Mouse (Mus musculus): ENCODE results near the gene Dlgap1. TPM values are rescaled to one million over a fixed set of nuclear protein-coding genes. Genes with fewer than 3 reads are reported as not detected.
"Not testable (repeated sequence)": the region's sequence is repeated elsewhere in the genome, so short reads cannot be mapped to it uniquely, and the experiment has no call there.

Dlgap1 gene
- total RNA-seq, 2 experiments from 2014 or later, result 0.67 to 1.5 TPM

DNA sequence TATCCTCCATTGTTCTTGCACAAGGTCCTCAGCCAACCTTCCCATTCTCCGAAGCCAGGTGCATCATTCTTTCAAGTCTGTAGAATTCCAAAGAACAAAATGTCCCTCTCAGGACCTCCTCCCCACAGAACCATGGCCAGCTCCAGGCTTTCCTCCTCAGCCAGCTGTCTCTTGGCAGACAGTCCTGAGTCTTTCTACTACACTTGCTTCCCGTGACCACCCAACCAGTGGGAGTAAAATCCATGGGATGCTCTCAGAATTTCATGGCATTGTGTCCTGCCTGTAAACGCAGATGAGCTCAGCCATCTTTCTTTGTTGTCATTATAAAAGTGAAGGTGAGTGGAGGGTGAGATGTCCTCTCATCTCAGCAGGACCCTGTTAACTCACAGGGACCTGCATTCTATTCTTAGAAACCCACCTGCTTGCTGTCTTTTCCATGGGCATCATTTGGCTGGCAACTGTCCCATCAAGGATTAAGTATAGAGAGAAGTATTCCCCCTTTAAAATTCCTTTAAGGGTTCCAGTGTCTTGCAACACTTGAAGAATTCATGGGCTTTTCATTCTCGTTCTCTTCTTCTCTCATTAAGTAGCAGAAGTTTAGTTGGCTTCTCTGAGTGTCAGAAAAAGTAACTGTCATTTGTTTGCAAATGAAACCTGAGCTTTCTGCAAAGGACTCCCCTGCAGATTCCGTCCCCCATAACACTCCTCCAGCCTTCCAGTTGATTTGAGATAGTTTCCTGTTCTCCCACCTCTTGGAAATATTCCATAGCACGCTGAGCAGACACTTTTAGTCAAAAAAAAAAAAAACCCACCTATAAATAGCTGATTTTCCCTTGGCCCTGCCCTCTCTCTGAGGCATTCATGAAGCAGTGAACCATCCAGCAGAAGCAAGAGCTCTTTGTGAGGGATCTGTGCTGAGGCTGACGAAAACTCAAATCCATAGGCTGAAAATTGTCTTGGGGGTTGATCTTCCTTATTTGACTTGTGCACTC is 559.6 kb downstream of the Dlgap1 start:
- DNase-seq, result no peak

DNA sequence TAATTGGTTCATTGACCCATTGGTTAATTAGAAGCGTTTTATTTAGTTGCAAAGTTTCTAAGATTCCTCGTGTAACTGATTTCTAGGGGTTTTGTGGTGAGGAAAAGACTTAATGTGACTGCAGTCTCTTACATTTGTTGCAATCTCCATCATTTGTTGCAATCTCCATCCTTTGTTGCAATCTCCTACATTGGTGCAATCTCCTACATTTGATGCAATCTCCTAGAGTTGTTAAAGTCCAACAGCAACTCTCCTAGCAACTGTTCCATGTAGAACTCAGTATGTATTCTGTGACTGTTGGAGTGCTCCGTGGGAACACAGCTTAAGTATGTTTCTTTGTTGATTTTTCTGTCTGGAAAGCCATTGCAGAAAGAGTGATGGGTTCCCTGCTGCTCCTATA is 565.4 kb downstream of the Dlgap1 start:
- no peak for DNase-seq

DNA sequence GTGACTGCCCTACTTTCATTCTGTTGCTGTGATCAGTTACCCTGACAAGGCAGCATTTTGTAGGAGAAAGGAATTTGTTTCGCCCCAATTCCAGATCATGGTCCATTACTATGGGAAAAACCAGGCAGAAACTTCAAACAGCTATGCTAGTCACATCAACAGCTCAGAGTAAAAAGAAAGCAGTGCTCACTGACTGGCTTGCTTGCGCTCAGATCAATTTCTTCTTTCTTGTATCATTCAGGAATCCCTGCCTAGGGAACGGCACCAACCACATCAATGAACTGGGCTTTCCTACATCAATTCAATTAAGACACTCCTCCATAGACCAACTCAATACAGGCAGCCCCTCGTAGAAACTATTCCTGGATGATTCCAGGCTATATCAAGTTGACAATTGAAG is 572.9 kb downstream of the Dlgap1 start:
- DNase-seq, result no peak

DNA sequence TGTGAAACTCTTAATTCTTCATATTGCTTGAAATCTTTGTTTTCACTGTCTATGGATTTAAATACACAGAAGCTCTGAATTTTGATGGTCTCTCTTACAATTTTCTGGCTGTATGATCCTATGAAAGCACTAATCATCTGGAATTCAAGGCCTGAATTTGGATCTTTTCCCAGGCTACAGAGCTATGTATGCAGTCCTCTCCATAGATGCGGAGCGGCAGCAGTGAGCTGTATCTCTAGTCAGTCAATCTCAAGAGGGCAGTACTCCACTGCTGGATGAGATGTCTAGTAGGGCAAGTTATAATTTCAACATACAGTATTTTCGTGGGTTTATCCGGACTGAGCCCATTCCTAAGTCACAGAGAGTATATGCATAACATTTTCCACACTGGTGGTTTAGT is 581.9 kb downstream of the Dlgap1 start:
- DNase-seq, result no peak

DNA sequence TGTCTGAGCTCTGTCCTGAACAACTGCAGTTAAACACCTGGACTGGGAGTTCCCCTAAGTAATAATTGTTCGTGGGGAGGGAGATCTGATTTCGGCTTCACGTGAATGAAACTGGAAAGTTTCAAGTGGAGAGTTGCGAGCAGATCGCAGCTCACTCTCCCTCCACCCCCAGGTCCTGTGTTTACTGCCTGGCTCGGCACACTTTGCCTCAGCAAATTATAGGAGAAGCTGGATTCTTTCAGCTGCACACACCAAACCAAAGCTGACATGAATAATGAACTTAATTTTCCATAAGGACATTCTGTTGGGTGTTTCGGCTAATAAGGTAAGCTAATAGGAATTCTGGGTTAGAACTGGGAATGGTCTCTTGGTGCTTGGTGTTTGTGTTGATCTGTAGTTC is 592.7 kb downstream of the Dlgap1 start:
- DNase-seq, result no peak

DNA sequence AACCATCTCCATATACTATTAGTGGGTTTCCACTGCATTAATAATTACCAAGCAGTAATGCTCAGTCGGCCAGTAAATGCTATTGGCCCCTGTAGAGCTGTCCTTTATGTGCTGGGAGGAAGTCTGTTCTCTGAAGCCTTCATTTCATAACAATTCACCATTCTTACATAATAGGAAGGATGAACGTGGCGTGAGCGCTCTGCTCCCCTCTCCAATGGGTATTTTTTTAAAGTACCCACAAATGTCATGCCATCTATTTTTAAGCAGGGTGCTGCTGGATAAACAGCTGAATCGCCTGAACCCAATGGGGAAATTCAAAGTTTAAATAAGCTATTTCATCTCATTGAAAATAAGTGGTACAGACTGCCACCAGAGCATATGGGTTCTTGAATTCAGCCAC is 602.0 kb downstream of the Dlgap1 start:
- DNase-seq, result no peak

DNA sequence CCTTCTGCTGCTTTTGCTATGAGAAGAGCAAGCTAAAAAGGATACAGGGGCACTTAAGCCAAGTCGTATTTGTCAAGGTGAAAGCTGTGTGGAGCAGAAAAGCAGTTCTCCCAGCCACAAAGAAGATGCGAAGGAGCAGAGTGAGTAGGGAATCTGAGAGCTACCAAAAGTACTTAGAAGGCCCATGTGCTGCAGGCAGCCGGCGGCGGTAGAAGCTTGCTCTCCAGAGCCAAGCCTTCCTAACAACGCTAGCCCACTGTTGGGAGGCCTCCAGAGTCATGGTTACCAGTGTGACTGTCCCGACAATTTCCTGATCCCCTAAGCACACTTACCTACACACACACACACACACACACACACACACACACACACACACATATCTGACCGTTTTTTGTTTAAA is 614.2 kb downstream of the Dlgap1 start:
- DNase-seq, result no peak

DNA sequence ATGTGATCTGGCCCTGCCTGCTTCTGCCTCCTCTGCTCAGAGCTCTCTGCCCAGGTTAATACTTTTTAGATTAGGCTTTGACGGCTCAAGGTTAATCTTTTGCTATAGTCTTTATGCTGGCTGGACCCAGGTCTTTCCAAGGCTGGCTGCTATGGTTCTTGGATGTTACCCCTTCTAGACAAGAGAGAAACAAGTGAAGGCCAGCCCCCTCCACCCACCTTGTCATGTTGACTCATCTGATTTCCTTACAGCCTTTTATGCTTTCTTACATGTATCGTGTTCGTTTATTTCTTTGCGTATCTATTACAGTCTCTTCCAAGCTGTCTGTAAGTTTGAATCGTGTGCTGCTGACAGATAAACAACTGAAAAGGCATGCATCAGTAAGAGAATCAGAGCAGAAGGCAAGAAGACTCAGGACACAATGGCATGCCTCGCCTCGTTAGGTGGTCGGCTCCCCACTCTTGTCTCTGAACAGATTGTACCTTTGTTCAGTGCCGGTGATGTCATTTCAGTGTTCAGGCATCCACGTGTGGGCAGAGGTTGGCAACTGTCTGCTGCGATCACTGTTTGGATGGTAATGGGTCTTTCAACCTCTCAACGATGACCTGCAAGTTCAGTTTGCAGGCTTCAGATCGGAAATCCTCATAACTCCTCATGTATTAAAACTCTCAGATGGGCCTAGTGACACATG is 618.0 kb downstream of the Dlgap1 start:
- no peak for DNase-seq

DNA sequence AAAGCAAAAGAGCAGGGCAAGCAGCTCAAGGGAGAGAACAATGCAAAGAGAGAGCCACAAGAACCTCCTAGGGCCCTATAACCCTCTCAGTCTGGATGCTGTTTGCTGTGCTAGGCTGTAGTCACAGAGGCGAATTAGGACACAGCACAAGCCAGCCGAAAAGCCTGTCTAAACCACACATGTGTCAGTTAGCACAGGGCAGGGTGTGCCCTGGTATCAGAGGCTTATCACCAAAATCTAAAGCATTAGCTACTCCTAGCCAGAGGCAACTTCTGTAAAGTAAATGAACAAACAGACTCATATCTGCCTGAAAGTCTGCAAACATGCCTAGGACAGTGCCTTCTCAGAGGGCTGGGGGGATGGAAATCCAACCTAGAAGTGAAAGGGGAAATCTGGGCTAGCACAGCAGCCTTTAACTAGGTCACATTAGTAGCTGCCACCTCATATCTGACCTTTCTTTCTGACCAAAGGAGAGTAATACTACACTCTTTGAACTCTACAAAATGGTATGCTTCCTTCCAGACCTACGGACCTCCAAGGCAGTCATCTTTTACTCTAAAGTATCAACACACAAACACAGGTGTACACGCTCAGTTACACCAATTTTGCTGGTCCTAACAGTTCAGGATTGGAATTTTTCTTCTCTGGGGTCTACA is 619.2 kb downstream of the Dlgap1 start:
- DNase-seq, result not testable (repeated sequence)

DNA sequence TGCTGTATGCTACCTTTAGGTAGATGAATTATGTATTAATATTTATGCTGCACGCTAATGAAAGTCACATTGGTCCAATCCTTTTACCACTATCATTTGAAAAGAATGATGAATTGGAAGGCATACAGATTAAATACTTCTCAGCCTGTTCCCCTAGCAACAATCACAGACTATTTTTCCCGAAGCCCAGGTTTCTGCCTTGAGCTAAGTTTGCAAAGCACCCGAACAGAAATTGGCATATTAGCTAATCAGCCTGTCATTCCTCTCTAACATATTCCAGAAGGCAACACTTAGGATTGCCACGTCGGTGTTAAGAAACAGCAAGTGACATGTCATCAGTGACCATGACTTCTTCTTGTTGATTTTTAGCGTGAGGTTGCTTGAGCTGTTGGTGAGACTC is 619.8 kb downstream of the Dlgap1 start:
- no peak for DNase-seq

DNA sequence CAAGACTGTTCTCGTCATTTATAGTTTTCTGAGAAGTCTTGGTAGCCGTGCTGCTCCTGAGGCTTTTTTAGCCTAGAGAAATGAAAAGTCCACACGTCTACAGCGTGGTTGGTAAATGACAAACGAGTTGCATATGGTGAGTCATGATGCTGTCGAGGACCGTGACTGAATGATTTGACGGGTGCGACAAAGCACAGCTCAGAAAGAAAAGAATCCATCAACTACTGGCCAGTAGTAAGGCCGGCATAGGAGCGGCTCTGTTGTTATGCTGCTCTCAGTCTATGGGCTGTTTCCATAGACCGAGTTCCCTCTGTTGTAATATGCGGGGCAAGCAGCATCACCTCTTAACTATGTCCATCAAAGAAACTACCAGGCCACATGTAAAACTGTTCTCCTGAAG is 620.3 kb downstream of the Dlgap1 start:
- no peak for DNase-seq

DNA sequence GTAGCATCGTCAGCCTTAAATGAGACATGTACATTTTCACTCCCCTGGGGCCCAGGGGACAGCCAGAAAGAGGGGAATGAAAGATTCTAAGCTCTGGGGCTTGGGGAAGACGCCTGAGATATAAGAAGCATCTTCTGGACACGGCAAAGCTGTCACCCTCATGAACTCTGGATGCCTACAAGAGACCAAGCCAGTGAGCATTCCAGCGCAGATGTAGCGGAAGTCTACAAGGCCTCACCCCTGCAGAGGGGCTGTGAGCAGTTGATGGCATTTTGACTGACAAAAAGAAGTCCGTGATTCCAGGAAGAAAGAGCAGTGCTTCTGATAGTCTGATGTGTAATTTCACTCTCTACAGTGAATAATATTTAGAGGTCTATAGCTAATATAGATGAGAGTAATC is 621.6 kb downstream of the Dlgap1 start:
- DNase-seq, result no peak

DNA sequence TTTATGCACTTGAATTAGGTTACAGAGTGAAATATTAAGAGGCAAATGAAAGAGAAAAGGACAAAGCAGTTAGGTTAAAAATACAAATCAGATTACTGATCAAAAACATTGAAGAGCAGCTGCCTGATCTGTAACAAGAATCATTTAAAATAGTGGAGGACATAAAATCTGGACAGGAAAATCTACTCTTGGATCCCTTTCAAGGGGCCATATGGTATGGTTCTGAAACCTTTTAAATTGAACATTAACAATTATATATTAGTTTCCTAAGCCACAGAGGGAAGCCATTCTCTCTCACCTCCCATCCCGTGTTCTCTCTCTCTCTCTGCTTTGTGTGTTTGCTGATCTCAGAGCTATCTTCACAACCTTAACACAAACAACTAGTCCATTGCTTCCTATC is 625.4 kb downstream of the Dlgap1 start:
- DNase-seq, result no peak

DNA sequence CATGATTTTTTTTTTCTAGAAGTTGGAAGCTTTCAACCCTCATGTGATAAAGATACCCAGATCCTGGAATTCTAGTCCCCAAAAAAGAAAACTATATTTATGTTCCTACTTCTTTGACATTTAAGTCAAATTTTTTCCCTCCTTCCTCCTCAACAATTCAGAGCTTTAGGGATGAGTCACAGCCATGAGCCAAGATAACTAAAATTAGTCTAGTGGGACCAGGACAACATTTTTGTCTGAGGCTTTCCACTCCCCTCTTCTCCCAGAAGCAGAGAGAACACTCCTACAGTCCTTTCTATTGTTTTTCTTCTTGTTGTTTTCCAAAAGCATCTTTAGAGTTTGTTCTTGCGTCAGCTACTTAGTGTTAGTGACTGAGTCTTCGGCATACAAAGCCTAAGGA is 627.5 kb downstream of the Dlgap1 start:
- DNase-seq, result no peak

DNA sequence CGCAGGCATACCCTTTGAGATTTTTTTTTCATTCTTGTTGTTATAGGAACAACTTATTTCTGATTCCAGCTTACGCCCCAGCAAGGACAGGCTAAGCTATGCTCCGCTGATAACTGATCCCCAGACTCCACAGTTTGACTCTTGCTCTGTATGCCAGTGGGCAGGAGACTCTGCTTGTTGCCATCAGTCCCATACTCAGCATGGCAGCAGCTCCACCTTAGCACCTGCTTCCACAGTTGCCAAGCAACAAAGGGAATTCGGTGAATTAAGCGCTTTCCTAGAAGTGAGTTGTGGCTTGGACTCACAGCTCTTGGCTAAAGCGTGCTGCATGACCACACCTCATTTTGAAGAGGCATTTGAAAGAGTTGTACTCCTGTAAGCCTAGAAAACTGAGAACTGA is 631.6 kb downstream of the Dlgap1 start:
- DNase-seq, result no peak

DNA sequence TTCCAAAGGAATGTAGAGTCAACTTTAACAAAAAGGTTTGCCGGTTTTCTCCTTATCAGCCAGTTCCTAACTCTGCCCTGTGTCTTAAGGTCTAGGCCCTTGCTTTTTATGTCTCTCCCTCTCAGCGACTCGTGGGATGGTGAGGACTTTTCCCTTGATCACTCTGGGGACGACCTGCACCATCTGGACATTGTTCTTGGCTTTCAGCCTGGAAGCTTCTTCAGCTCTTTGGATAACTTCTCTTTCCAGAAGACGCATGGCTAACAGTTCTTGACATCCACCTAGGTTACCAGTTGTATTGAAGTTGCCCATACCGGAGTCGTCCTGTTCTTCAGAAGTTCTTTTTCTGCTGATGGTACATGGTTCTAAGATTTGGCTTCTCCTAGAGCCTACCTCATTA is 633.2 kb downstream of the Dlgap1 start:
- DNase-seq, result no peak

DNA sequence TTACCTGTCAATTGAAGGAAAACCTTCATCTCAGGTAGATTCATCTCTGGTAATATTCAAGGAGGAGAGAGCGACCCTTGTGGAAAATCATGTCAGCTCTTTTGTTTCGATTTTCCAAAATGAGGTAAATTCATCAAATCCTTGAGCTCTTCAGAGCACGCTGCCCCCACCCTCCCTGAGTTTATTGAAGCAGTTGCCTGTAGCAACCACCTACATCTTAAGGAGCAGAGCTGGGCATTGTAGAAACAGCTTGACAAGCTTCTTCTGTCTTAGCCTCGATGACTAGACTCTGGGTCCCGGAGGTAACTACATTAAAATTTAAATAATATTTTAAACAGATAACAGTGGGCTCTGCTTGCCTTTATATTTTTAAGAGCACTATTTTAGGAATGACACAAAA is 636.8 kb downstream of the Dlgap1 start:
- no peak for DNase-seq

DNA sequence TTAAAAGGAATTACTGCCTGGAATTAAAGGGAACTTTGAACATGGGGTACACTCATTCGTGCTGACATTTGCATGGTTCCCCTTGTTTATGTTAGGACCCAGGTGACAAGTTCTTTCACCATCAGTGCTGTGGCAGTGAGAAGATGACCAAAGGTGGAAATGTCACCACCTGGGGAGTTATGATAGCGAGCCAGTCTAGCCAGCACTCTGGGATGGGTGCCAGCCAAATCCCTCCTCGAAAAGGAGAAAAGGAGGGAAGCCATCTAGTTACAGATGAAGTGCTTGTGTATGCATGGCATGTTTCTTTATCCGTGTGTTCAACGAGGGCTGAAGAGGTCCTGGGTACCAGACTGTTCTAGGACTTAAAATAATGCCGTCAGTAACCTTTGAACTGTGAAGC is 643.3 kb downstream of the Dlgap1 start:
- no peak for DNase-seq

DNA sequence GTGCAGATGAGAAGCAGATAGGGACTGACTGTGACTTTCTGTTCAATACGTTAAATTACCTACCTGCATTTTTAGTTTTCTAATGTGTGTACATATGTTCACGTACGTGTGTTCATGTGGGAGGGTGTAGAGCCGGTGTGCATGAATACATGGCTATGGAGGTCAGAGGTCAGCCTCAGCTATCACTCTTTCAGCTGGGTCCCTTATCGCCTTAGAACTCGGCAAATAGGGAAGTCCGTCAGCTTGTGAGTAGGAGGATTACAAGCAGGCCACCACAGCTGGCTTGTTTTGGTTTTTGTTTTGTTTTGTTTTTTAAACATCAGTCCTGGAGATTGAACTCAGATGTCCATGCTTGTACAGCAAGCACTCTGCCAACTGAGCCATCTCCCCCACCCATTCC is 645.0 kb downstream of the Dlgap1 start:
- DNase-seq, result no peak

DNA sequence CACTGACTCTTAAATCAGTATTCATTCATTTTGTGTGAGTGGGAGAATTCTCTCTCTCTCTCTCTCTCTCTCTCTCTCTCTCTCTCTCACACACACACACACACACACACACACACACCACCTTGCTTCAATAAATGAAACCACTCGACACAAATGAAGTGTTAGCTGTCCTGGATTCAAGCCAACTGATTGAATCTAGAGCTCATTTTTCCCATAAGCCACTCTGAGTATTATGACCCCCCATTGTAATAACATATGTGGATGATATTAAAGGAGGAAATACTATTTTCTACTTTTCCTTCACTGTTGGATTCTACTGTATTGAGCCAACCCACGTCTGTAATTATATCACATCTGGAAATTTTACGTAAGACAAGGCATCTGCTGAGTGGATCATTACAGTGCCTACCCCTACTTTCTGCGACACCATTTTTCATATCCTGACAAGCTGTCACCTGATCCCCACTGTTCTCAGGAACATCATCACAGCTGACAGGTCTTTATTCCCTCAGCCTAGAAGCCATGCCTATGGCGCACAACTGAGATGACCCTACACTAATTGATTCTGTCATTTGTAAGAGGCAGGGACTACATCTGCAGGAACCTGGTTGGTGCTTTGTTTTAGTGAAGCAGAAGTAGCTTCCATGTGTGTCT is 645.7 kb downstream of the Dlgap1 start:
- DNase-seq, result no peak

DNA sequence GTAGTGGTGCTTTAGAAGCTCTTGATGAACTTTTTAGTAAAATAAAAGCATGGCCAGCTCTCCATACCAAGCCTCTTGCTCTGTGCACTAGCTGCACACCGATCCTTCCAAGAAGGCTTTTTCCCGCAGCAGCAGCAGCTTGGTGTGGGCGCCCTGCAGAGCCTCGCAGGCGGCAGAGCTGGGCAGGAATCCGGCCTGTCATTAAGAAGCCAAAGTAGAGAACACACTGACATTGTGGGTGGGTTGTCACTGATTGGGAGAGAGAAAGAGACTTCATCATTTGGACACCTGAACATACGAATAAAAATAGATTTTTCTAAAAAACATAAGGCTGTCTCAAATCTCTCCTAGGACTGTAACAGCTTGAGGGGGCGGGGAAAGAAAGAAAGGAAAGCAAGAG is 653.6 kb downstream of the Dlgap1 start:
- DNase-seq, result no peak

DNA sequence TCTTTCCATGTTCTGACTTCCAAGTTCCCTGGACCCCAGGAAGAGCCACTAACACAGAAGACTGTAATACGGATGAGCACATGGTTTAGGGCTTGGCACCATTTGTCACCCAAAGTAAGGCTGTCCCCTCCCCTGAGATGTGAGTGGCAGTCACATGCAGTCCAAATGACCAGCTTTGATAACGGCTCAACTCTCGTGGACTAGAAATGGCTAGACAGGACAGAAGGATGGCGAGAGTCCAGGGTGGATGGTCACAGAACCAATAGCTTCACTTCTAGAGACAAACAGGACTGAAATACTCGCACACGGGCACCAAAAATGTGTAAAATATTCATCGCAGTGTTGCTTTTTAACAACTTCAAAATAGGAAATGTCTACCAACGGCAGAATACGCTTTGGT is 657.5 kb downstream of the Dlgap1 start:
- DNase-seq, result no peak

DNA sequence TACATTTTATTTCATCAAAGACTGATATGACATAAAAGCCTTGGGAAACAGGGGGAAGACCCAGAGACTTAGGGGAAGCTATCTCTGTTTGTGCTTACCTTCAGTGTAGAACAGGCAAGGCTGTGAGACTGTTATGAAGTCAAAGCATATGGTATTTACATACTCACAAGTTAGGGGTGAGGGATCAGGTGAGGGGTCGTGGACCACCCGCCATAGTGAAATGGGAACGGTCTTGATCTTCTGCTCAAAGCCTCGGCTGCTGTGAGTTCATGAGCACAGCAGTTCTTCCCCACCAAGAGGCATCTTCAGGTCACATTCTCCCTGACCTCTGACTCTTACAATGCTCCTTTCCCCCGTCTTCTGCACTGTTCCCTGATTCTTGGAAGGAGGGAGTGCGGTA is 658.1 kb downstream of the Dlgap1 start:
- no peak for DNase-seq

Measured in heart, adult 18-20 months (tissue).